Mouse (Mus musculus) mouse trophoblast stem cell (cell line): Measurements from ENCODE around the gene Lpar6.

Experiments
- in situ Hi-C, 2 experiments: fragments of 300-500 bp; cut with MseI, MboI; formaldehyde crosslinking; loops; 2 replicates in 1 of 2; 3 replicates in 1 of 2; pipeline ENCODE4 v1.15.1; 2025

Gene Lpar6

GRCm38 (mm10) chr14:73255426-73255970, 17.8 kb downstream of the Lpar6 start:
- in situ Hi-C loops = no loop called here

- in situ Hi-C loops = no loop called here
Measured at GRCm38 (mm10) chr14:73257348-73257747, 19.7 kb downstream of the Lpar6 start.

- in situ Hi-C loops = no loop called here
Measured at GRCm38 (mm10) chr14:73258181-73258580, 20.5 kb downstream of the Lpar6 start.

- in situ Hi-C loops = loop anchor here in 1 of 2 experiments (10.0 kb wide), 1 partner anchor 157 kb away; no protein-coding TSS in a partner anchor
Measured at GRCm38 (mm10) chr14:73262210-73262609, 24.5 kb downstream of the Lpar6 start.

- in situ Hi-C loops = loop anchor here in 1 of 2 experiments (10.0 kb wide), 1 partner anchor 161 kb away; no protein-coding TSS in a partner anchor
Measured at GRCm38 (mm10) chr14:73266166-73266565, 28.5 kb downstream of the Lpar6 start.

GRCm38 (mm10) chr14:73271807-73272206, 34.1 kb downstream of the Lpar6 start:
- in situ Hi-C loops = loop anchor here in 1 of 2 experiments (10.0 kb wide), 1 partner anchor 167 kb away; no protein-coding TSS in a partner anchor

GRCm38 (mm10) chr14:73279096-73279495, 41.4 kb downstream of the Lpar6 start:
- in situ Hi-C loops = loop anchor here in 1 of 2 experiments (10.0 kb wide), 1 partner anchor 174 kb away; no protein-coding TSS in a partner anchor

GRCm38 (mm10) chr14:73280996-73281395, 43.3 kb downstream of the Lpar6 start:
- in situ Hi-C loops = no loop called here

GRCm38 (mm10) chr14:73289915-73290314, 52.2 kb downstream of the Lpar6 start:
- in situ Hi-C loops = loop anchor here in 1 of 2 experiments (10.0 kb wide), 1 partner anchor 185 kb away; no protein-coding TSS in a partner anchor

GRCm38 (mm10) chr14:73292434-73292833, 54.7 kb downstream of the Lpar6 start:
- in situ Hi-C loops = loop anchor here in 1 of 2 experiments (10.0 kb wide), 1 partner anchor 188 kb away; no protein-coding TSS in a partner anchor
